In the genomic region with DNA sequence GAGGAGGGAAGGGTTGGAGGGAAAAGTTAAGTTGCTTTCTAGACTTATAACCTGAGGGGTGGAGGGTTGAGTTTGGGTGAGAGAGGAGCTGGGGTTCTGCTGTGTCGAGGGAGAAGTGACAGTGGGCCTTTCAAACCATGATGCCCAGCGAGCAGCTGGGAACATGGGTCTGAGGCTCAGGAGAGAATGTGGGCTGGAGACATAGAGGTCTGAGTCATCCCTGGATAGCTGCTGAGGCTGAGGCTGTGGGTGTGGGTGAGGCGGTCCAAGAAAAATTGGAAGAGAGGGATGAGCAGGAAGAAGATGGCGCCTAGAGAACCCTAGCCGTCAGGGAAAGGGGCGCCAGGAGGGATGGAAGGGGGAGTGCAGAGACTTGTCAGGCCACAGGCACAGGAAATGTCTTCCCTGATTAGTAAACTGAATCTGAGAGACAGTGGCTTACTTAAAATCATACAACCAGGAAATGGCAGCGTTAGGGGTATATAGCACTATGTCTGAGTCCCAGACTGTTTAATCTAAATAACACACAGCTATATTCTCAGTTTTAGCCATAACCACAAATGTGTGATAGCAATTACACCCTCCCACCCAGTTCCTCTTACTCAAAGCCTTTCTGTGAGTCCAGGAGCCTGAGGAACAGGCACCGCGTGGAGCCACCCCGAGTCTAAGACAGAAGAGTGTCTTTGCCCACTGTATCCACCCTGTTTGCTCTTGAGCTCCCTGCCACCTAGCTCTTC, we compare ENCODE assay signal across 8 mouse cellular contexts. TPM values are rescaled to one million over a fixed set of nuclear protein-coding genes. Genes with fewer than 3 reads are reported as not detected.
DNase-seq lines count a peak whose midpoint lies in the region; ATAC-seq lines count a peak whose summit lies in the region.
"Had no signal": no experiment of that assay in that cellular context is flagged by ENCODE, and none has a peak within 500 bp of the region (broad histone marks: within the 10 kb centered on the region; RNA-seq: fewer than 3 reads in every experiment).

No protein-coding gene starts in this region.

- peak; percentile 55 for DNase-seq in left cerebral cortex, adult 11 months (ENCODE audit: low spot score)
- DNase-seq in left cerebral cortex, postnatal 4 days: no peak
- DNase-seq in left cerebral cortex, adult 9 months (ENCODE audit: low spot score in 2 of 2): peak; percentile 61 to 73
- DNase-seq in right cerebral cortex, postnatal 25 days: peak; percentile 69
- no peak for DNase-seq in adrenal gland, adult 8-10 months
- no peak for DNase-seq in adrenal gland, adult 2 months

- intact Hi-C loops in left cerebral cortex, postnatal 4 days (cut with DNase I): no loop called here

- ATAC-seq in common myeloid progenitor, adult 5-6 weeks (replicated peaks; ENCODE audit: low read depth, poor library complexity, severe bottlenecking): peak; percentile 83

RNA-seq across cellular contexts. Expression of gene Celf6, which starts 12.2 kb away (rescaled TPM):
- 10 to 100 TPM; 43.6 to 44.8 TPM for total RNA-seq in left cerebral cortex, postnatal 4 days (2021)
- total RNA-seq in common myeloid progenitor, adult 5-6 weeks (2017): not detected in 2 replicates
- 10 to 100 TPM in 2 of 4 experiments, 1 to 10 TPM in 2; 5.8 to 16.0 (median 9.7) TPM for total RNA-seq in adrenal gland, adult 8-10 months (2022)
- 1 to 10 TPM; 3.0 to 8.6 TPM for total RNA-seq in adrenal gland, adult 2 months (2021)
- 3.9 and 13.9 TPM in 2 replicates for polyA plus RNA-seq in adrenal gland, adult 2 months (2012; rRNA removed)

RNA-seq across cellular contexts. Expression of gene Parp6, which starts 27.2 kb away (rescaled TPM):
- 100 to 1,000 TPM; 199 to 208 TPM for total RNA-seq in left cerebral cortex, postnatal 4 days (2021)
- total RNA-seq in common myeloid progenitor, adult 5-6 weeks (2017): 23.0 and 57.8 TPM in 2 replicates
- 10 to 100 TPM; 25.3 to 39.9 (median 33.0) TPM for total RNA-seq in adrenal gland, adult 8-10 months (2022)
- total RNA-seq in adrenal gland, adult 2 months (2021): 10 to 100 TPM; 25.3 to 32.9 TPM
- polyA plus RNA-seq in adrenal gland, adult 2 months (2012; rRNA removed): 6.0 and 6.5 TPM in 2 replicates

RNA-seq across cellular contexts. Expression of gene Tmem202, which starts 50.2 kb away (rescaled TPM):
- total RNA-seq in left cerebral cortex, postnatal 4 days (2021): 1 to 10 TPM; 2.2 to 2.3 TPM
- total RNA-seq in common myeloid progenitor, adult 5-6 weeks (2017): not detected in 2 replicates
- 1 to 10 TPM; 1.5 to 3.9 (median 3.5) TPM for total RNA-seq in adrenal gland, adult 8-10 months (2022)
- 1 to 10 TPM; 2.5 to 3.5 TPM for total RNA-seq in adrenal gland, adult 2 months (2021)
- polyA plus RNA-seq in adrenal gland, adult 2 months (2012; rRNA removed): 4.1 and 4.4 TPM in 2 replicates
- total RNA-seq: ES-E14 had no signal

RNA-seq across cellular contexts. Expression of gene Hexa, which starts 50.5 kb away (rescaled TPM):
- total RNA-seq in left cerebral cortex, postnatal 4 days (2021): 10 to 100 TPM; 31.4 to 33.0 TPM
- total RNA-seq in common myeloid progenitor, adult 5-6 weeks (2017): 82.6 and 83.8 TPM in 2 replicates
- 100 to 1,000 TPM; 125 to 176 (median 142) TPM for total RNA-seq in adrenal gland, adult 8-10 months (2022)
- total RNA-seq in adrenal gland, adult 2 months (2021): 100 to 1,000 TPM; 134 to 162 TPM
- 123 and 137 TPM in 2 replicates for polyA plus RNA-seq in adrenal gland, adult 2 months (2012; rRNA removed)

Comparison
In these comparisons a context has a peak if more than half of its experiments do, and no peak if none do; other contexts are left out.
1. DNase-seq: peak in left cerebral cortex, adult 11 months (single experiment), left cerebral cortex, adult 9 months (2 of 2) and right cerebral cortex, postnatal 25 days (single experiment); none in left cerebral cortex, postnatal 4 days (single experiment), adrenal gland, adult 8-10 months (single experiment) and adrenal gland, adult 2 months (single experiment).